Mouse (Mus musculus) thymus, adult 2 months (tissue): ENCODE measurements around the gene Eif5. TPM values are rescaled to one million over a fixed set of nuclear protein-coding genes. Genes with fewer than 3 reads are reported as not detected.
"Not testable (repeated sequence)": the region's sequence is repeated elsewhere in the genome, so short reads cannot be mapped to it uniquely, and the experiment has no call there.

Source experiments
- DNase-seq: peaks from one replicate; pipeline ENCODE4 v3.0.0; 2021
- H3K27ac ChIP-seq: fragments of 200-500 bp; 2 replicates; pipeline ENCODE4 v1.5.1; 2012; ENCODE audit warnings: low read length, control low read depth; ENCODE audit not compliant: control insufficient read depth, insufficient read depth
- H3K27me3 ChIP-seq: fragments of 200-500 bp; 2 replicates; pipeline ENCODE4 v1.6.1; 2012; ENCODE audit warnings: mild to moderate bottlenecking, low read length, moderate library complexity, mixed read lengths; ENCODE audit not compliant: control insufficient read depth, insufficient read depth
- H3K36me3 ChIP-seq: fragments of 200-500 bp; 2 replicates; pipeline ENCODE4 v1.6.1; 2012; ENCODE audit warnings: mild to moderate bottlenecking, low read length, moderate library complexity; ENCODE audit not compliant: control insufficient read depth, insufficient read depth
- H3K4me1 ChIP-seq: fragments of 200-500 bp; replicated peaks from 2 replicates; pipeline ENCODE4 v1.6.1; 2012; ENCODE audit warnings: low read length; ENCODE audit not compliant: control insufficient read depth, insufficient read depth
- H3K4me3 ChIP-seq: fragments of 200-500 bp; 2 replicates; pipeline ENCODE4 v1.5.1; 2012; ENCODE audit warnings: mild to moderate bottlenecking, low read length, control low read depth, moderate library complexity; ENCODE audit not compliant: control insufficient read depth, insufficient read depth
- CTCF ChIP-seq: fragments of 200-500 bp; IDR thresholded peaks from 2 replicates; pipeline ENCODE4 v1.5.1; 2012; ENCODE audit warnings: mild to moderate bottlenecking, control low read depth, low read length, moderate library complexity, borderline replicate concordance; ENCODE audit not compliant: control insufficient read depth, poor library complexity, insufficient read depth; ENCODE audit errors: extremely low read depth
- POLR2A ChIP-seq: fragments of 200-500 bp; IDR thresholded peaks from 2 replicates; pipeline ENCODE4 v1.6.1; 2012; ENCODE audit warnings: mild to moderate bottlenecking, low read length, control low read depth, moderate library complexity; ENCODE audit not compliant: control insufficient read depth, poor library complexity, insufficient read depth; ENCODE audit errors: extremely low read depth
- WGBS: fragments of 180-500 bp; shearing (Covaris S2); methylation state at CpG from one replicate; pipeline ENCODE4 v1.1.7; 2018; 5-methylcytosine and 5-hydroxymethylcytosine counted together
- polyA plus RNA-seq: library from polyadenylated mRNA; depleted of rRNA; stranded (reverse); fragments of >200 nt; gene quantifications from 2 replicates; pipeline ENCODE4 v1.2.3, GENCODE M21; 2012

Eif5 gene
- polyA plus RNA-seq, 1 experiment: 88.0 TPM

DNA sequence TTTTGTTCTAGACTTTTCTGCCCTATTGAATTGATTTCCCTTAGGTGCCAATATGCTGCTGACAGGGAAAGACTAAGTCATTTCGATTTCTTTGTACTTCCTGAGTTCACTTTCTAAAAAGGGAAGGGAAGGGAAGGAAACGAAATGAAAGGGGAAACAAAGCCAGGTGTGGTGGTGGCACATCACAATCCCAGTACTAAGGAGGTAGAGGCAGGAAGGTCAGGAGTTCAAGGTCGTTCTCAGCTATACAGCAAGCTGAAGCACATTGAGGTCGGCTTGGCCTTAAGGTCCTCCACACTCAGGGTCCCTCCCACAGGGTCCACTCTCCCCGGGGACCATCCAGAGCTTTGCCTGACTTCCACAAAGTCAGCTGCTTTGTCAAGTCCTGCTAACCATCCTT lies 34.2 kb upstream of the Eif5 start:
- H3K36me3 ChIP-seq: no peaks in the 10 kb centered on the region
- no peak overlapping the region for H3K27ac ChIP-seq
- DNase-seq: no peak
- 0 out of 2 replicates have a peak, but pooled peaks cover 3% of the 10 kb centered on the region for H3K4me1 ChIP-seq
- TF ChIP-seq CTCF (no peak), POLR2A (no peak)
- no peaks in the 10 kb centered on the region; the same call in 1 of the 2 replicates for H3K27me3 ChIP-seq
- WGBS: 19% methylated on average over 5 of the region's 5 CpGs
- H3K4me3 ChIP-seq: no peak overlapping the region

GRCm38 (mm10) chr12:111504904-111505303 lies 32.9 kb upstream of the Eif5 start:
- H3K27me3 ChIP-seq: no peaks in the 10 kb centered on the region; the same call in 1 of the 2 replicates
- TF ChIP-seq POLR2A (no peak), CTCF (peak; percentile 92)
- H3K27ac ChIP-seq: no peak overlapping the region
- no peaks in the 10 kb centered on the region for H3K36me3 ChIP-seq
- 0 out of 2 replicates have a peak, but pooled peaks cover 3% of the 10 kb centered on the region for H3K4me1 ChIP-seq
- DNase-seq: peak; percentile 76
- H3K4me3 ChIP-seq: no peak overlapping the region
- 10% methylated on average over 12 of the region's 12 CpGs for WGBS

- TF ChIP-seq POLR2A: no peak
- no peak for TF ChIP-seq CTCF
- no peaks in the 10 kb centered on the region for H3K36me3 ChIP-seq
- WGBS: 66% methylated on average over 5 of the region's 5 CpGs
- H3K4me3 ChIP-seq: no peak overlapping the region
- DNase-seq: no peak
- no peaks in the 10 kb centered on the region; the same call in 1 of the 2 replicates for H3K27me3 ChIP-seq
- no peak overlapping the region for H3K27ac ChIP-seq
- 0 out of 2 replicates have a peak, but pooled peaks cover 3% of the 10 kb centered on the region for H3K4me1 ChIP-seq
Observed at GRCm38 (mm10) chr12:111507001-111507400, 30.8 kb upstream of the Eif5 start.

DNA sequence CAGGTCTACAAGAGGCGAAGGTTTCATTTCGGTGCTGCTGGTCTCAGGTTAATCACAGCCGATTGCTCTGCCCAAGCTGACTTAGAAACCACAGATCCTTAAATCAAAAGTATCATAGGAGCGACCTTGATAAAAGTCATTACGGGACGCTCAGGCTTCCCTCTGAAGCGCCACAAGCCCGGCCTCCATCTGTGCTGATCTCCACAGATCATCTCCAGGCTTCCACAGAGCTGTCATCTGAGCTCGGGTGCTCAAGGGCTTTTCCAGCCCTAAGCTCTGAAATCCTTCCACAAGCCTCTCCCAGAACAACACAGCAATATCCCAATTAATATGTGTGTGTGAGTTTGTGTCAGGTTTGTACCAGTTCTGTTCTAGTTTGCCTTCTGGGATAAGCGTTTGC lies 29.9 kb upstream of the Eif5 start:
- 0 out of 2 replicates have a peak, but pooled peaks cover 3% of the 10 kb centered on the region for H3K4me1 ChIP-seq
- H3K36me3 ChIP-seq: no peaks in the 10 kb centered on the region
- 90% methylated on average over 10 of the region's 10 CpGs for WGBS
- H3K4me3 ChIP-seq: no peak overlapping the region
- no peak for DNase-seq
- TF ChIP-seq CTCF (no peak), POLR2A (no peak)
- H3K27me3 ChIP-seq: no peaks in the 10 kb centered on the region; the same call in 1 of the 2 replicates
- H3K27ac ChIP-seq: no peak overlapping the region

DNA sequence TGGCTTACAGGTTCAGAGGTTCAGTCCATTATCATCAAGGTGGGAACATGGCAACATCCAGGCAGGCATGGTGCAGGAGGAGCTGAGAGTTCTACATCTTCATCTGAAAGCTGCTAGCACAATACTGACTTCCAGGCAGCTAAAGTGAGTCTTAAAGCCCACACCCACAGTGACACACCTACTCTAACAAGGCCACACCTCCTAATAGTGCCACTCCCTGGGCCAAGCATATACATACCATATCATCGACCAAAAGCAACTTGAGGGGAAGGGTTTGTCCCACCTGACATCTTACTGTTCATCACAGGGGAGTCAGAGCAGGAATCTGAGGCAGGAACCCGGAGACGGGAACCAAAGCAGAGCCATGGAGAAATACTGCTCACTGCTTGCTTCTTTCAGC lies 29.4 kb upstream of the Eif5 start:
- not testable (repeated sequence) for H3K4me3 ChIP-seq, DNase-seq, H3K4me1 ChIP-seq, H3K36me3 ChIP-seq, H3K27me3 ChIP-seq, H3K27ac ChIP-seq
- WGBS: 77% methylated on average over 3 of the region's 3 CpGs

DNA sequence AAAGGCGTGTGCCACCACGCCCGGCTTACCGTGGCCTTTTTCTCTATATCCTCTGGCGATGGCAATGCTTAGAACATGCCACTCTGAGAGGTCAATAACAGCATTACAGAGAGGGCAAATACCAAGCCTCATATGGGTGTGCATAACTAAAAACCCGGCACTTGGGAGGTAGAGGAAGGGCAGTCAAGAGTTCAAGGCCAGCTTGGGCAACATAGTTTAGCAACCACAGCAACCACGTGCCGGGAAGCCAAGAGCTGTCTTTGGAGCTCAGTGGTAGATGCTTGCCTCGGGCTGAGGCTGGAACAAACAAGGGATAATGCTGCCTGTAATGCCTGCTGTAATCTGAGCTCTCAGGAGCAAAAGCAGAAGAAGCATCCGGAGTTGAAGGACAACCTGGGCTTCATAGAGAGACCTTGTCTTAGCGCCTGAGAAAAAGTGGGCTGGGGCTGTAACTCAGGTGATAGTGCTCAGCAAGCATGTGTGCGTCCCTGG lies 25.2 kb upstream of the Eif5 start:
- Histone ChIP-seq H3K27me3 (no peaks in the 10 kb centered on the region), H3K27ac (no peak overlapping the region), H3K4me3 (no peak overlapping the region), H3K4me1 (0 out of 2 replicates have a peak, but pooled peaks cover 3% of the 10 kb centered on the region), H3K36me3 (no peaks in the 10 kb centered on the region)
- TF ChIP-seq POLR2A (no peak), CTCF (no peak)
- DNase-seq: no peak
- WGBS: 94% methylated on average over 12 of the region's 12 CpGs

- Histone ChIP-seq H3K27me3 (no peaks in the 10 kb centered on the region), H3K4me1 (0 out of 2 replicates have a peak, but pooled peaks cover 3% of the 10 kb centered on the region), H3K27ac (no peak overlapping the region), H3K36me3 (no peaks in the 10 kb centered on the region), H3K4me3 (no peak overlapping the region)
- TF ChIP-seq CTCF (no peak), POLR2A (no peak)
- WGBS: 95% methylated on average over 5 of the region's 5 CpGs
- DNase-seq: no peak
Observed at GRCm38 (mm10) chr12:111513673-111514072, 24.1 kb upstream of the Eif5 start.
